Mouse (Mus musculus) spleen, adult 12 weeks (tissue): ENCODE data around the gene Gm38431.

Source experiments
- DNase-seq: peaks from one replicate; pipeline ENCODE4 v3.0.0; 2022; ENCODE audit warnings: low spot score

Gene Gm38431

DNA sequence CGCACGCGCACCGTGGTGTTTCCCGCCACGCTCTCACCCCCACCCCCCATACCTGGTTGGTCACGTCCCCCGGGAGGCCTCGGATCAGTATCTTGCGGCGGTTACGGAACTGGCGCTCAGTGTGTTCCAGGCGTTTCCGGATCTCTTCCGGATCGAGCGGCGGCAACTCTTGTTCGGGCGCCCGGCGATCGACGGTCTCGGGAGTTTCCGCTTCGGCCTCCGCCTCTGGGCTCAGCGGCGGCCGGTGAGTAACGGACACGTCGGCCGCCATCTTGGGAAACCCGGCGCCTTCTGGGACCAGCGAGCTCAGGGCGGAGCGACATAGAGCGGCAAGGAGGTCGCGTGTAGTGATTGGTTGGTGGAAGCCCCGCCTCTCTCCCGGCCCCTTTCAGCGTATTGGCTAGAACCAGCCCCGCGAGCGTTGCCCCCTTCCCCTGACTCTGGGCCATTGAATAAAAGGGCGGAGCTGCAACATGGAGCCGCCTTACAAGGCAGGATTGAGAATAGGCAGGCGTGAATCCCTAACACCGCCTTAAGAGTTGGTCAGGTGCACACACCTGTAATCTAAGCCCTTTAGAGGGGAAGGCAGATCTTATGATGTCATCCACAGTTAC lies at the start of gene Gm38431, which contains the start of gene Raver1:
Gene Gm38431 (minus strand): TSS at position 291 of the 614 bp plus-strand sequence.
Gene Raver1 (minus strand): TSS at position 302 of the 614 bp plus-strand sequence.
- peak; percentile 95 for DNase-seq

DNA sequence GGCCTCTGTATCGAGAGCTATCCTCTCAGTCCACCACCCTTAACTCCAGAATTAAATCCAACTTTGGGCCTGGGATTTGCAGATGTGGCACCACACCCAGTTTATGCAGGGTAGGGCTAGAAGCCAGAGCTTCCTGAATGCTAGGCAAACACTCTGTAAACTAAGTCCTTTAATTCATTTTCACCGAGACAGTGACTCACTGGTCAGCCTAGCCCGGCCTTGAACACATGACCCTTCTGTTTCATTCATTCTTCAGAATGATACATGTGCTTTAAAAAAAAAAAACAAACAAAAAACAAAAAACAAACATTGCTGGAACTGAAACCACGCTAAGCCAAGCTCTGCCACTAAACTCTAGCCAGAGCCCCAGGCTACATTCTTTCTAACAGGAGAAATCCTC lies 46.6 kb upstream of the Gm38431 start:
- no peak for DNase-seq

DNA sequence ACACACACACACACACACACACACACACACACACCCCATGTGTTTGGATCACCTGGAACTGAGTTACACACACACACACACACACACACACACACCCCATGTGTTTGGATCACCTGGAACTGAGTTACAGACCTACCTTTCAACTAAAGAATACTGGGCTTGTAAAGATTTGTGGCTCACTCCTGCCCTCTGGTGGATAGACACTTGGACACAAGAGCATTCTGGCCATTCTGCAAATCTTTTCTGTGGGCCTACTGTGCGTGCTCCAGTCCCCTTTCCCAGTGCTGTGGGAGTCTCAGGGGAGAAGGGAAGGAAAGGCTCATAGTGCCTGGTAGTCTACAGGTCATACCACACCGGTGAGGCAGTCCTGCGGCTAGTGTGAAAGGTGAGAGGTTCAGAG lies 45.4 kb upstream of the Gm38431 start:
- DNase-seq, result peak; percentile 62

DNA sequence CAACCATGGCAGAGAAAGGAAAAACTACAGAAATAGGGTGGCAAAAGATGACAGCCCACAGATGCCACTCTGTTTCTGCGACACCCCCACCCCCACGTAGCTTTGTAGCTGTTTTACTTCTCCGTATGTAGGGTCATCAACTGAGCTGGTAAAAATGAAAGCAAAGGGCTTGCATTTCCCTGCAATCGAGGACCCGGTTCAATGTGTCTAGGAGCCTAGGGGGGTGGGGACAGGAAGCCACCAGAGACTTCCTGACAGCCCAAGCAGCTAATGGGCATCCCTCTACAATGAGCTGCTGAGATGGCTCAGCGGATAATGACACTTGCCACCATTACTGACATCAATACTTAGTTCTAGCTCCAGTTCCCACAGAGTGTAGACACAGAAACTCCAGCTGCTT lies 44.6 kb upstream of the Gm38431 start:
- no peak for DNase-seq

DNA sequence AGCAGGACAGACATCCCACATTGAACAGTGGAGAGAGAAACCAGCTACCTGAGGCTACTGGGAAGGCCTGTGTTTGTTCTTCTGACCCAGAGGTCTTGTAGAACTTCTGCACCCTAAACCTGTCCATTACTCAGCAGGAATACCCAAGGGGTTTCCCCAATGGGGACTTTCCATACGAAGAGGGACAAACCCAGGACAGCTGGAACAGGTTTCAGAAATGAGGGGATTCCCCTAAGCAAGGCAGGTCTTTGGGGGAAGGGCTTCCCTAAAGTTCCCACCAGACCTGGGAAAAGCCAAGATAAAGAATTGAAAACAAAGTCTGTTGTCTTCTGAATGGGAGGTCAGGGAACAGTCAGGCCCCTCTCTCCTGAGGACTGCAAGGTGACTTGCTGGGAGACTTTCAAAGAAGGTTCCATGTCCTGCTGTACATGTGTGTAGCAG lies 44.2 kb upstream of the Gm38431 start:
- DNase-seq, result no peak

DNA sequence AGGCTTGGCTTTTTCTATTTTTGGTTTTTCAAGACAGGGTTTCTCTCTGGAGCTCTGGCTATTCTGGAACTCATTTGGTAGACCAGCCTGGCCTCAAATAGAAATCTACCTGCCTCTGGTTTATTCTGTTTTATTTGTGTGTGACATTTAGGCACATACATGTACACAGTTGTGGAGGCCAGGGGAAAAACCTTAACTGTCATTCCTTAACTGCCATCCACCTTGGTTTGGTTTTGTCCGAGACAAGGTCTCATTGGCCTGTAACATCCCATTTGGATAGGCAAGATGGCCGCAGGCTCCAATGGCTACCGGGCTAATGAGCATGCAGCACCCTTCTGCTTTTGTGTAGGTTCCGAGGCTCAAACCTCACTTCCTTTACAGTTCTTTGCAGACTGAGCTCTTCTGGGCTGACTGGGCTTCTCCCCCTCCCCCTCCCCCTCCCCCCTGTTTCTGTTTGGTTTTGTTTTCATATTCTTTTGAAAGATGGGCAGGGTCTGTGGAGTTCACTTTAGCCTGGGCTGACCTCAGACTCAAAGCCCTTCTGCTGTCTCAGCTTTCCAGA lies 43.6 kb upstream of the Gm38431 start:
- no peak for DNase-seq

DNA sequence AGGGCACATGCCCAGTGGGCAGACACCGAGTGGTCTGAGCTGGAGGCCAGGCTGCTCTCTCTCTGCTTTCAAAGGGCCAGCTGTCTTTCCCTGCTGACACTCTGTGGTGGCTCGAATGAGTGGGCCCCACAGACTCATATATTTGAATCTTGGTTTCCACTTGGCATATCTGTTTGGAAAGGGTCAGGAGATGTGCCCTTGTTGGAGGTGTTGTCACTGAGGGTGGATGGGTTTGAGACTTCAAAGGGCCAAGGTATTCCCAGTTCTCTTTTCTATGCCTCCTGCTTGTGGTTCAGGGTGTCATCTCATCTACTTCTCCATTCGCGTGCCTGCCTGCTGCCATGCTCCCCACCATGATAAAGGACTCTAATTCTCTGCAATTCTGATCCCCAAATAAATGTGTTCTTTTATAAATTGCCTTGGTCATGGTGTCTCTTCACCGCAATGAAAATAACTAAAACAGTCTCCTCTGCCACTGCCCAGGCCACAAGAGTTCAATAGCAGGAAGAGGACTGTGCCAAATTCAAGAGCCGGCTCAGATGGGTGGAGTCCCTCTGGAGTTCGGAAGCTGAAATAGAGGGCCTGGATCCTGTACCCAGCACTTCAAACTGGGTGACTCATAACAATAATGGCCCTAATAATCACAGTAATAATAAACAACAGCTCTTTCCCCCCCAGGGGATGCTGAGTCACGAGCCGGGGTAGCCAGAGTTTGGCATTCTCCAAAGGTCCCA lies 43.0 kb upstream of the Gm38431 start:
- no peak for DNase-seq

DNA sequence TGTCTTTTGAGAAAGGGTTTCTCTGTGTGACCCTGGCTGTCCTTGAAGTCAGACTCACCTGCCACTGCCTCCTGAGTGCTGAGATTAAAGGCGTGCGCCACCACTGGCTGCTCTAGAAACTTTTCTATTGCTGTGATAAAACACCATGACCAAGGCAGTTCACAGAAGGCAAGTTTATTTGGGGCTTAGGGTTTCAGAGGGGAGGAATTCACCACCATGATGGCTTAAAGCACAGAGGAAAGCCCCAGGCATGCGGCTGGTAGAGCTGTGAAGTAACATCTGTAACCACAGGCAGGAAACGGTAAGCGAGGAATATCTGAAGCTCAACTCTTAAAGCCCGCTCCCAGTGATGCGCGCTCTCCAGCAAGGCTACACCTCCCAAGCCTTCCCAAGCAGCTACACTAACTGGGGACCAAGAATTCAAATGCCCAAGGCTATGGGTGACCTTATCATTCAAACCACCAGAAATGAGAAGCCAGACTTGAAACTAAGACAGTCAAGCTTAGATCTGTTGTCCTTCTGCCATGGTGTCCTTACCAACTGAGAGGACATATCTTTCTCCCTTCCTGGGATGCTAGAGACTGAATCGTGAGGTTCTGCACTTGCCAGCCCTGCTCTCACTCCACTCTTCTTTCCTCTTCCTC lies 41.4 kb upstream of the Gm38431 start:
- DNase-seq, result no peak

DNA sequence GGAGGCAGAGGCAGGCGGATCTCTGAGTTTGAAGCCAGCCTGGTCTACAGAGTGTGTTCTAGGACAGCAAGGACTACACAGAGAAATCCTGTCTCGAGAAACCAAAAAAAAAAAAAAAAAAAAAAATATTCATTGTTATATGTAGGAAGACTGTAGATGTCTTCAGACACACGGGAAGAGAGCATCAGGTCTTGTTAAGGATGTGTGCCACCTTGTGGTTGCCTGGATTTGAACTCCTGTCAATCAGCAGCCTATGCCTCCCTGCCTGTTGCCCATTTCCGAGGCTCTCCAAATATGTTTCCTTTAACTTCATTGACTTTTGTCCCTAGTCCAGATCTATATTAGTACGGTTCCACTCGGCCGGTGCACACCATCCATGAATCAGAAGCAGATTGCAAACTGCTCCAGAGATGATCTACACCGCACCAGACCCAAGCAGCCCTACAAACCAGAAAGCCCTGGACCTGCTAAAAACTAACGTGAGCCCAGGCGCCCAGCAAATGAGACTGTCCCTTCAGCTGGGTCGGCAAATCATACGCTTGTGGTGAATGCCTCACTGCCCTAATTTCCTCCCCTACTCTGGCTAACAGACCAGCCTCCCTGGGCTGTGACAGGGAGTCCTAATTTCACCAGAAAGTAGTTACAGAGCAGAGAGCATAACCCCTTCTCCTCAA lies 40.4 kb upstream of the Gm38431 start:
- no peak for DNase-seq

DNA sequence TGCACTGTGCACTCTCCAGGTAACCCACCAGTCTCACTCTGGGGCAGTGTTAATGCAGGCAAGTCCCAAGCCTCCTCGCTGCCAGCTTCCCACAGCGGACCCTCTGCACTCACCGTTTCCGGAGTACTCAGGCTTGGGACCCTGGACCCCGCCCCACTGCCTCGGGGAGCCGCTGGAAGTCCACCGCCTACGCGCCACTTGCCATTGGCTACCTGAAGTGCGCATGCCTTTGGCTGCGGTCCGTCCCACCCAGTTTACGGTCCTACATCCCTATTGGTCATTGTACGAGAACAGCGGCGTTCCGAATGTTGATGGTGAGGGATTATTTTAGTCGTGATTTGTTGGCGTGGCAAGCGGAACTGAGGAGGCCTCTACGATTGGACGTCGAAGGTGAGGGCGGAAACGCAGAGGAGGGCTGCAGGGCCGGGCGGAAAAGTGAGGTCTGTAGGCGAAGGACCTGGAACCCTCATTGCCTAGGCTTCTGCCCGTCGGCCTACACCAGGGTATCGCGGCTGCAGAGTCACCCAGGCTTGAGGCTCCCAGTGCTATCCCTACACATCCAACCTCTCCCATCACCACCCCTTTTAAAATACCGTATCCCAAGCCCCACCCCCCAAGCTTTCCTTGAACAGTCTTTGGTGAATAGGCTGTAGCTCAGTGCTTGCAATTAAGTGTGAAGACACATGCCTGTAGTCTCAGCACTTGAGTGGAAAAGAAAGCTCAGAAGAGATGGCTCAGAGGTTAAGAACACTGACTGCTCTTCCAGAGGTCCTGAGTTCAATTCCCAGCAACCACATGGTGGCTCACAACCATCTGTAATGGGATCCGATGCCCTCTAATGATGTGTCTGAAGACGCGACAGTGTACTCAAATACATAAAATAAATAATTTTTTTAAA lies 39.5 kb upstream of the Gm38431 start, which contains the start of gene Tyk2:
Gene Tyk2 (minus strand): TSS at position 185 of the 898 bp plus-strand sequence.
- peak; percentile 79 for DNase-seq

DNA sequence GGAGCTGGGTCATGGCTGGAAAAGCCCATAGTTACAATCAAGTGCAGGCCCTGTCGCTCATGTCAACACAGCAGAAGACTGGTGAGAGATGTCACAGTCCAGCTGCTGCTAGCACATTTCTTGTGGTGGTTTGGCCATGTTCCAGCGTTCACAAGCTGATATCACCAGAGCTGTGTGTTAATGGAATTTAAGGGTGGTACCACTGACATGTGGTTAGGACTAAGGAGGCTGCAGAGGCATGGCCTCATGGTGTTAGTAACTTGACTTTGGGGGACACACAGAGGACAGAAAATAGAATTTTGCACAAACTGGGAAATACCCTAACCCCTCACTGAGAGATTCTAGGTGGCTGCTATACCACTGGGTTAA lies 34.4 kb upstream of the Gm38431 start:
- no peak for DNase-seq

DNA sequence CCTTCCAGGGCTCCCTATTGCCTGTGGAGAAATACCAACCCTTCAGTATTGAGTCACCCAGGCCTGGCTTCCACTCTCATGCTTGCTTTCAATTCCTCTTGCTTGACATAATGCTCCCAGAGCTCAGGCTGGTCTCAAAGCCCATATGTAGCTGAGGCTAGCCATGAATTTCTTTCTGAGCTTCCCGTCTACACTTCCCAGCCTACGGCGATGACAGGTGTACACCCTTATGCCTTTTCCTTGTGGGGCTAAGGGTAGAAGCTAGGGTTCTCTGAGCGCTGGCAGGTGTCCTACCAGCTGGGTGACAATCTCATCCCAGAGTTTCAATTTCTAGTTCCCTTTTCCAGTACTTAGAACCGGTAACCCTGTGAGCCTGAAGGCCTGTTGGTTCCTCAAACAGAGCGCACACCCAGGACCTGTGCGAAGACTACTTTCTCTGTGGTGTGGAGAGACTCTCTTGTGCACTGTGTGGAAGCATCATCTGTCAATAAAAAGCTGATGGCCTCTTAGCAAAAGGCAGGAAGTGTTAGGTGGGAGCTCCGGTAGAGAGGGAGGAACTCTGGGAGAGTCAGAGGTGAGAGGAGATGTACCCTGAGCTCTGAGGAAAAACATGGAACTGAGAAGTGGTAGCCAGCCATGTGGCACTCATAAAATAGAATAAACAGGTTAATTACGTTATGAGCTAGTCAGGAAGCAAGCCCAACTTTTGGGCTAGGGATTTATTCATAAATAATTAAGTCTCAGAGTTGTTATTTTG lies 33.9 kb upstream of the Gm38431 start:
- no peak for DNase-seq

DNA sequence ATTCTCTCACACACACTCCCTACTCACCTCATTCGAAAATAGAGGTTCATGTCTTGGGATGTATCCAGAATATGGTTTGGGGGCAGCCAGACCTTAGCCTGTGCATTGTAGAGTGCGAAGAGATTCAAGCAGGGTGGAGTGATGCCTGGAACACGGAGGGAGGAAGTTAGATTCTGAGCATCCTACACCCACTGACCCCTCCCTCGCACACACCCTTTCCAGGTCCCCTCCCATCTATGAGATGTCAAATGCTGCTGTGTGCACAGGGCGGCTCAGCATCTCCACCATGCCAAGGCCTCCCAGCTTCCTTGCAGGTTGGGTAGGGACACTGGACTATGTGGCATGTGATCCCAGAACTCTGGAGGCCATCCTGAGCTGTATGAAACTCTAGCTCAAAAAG lies 33.0 kb upstream of the Gm38431 start:
- DNase-seq, result no peak

DNA sequence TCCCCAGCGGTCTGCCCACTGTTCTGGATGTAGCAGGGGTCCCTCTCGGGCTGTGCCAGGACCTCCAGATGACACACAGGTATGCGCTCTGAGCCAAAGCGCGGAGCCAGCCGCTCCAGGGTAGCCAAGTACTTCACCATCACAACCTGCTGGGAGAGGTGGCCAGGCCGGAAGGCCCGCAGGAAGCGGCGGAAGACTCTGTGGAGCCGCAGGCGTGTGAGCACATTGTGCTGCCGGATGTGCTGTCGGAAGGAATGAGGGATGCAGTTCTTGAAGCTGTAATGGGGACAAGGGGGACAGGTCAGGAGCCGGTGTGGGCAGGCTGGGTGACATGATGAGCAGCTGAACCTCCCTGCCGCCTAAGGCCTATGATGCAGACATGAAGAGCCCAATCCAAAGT lies 29.7 kb upstream of the Gm38431 start:
- no peak for DNase-seq

DNA sequence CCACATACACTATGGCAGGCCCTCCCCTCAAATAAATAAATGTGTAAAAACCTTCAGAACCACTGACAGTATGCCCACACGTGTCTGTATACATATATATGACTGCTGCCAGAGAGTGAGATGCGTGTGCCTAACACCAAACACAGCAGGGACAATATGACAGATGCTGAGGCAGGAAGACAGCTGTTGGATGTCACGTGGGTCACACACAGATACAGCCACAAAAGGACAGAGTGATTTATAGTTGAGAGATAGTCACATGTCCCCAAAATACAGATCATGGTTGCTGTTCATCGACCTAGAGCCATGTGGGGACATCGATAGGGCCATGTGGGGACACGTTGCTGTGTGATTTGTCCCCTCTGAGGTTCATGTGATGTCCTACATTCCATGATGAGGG lies 25.3 kb upstream of the Gm38431 start:
- no peak for DNase-seq

DNA sequence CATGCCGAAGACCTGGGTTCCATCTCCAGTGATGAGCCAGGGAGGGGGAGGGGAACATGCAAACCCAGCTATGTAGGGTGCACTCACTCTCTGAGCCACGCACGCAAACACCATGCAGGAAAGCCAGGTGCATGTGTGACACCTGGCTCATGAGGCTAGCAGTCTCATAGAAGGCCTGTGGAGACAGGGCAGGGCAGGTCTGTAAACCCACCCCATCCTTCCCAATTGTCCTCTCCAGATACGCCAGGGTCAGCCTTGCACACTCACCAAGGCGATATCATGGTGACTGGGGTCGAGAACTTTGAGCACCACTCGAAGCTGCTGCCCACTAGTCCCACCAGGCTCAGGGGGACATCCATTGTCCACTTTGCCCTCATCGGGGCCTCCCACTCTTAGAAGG lies 23.3 kb upstream of the Gm38431 start:
- DNase-seq, result no peak

DNA sequence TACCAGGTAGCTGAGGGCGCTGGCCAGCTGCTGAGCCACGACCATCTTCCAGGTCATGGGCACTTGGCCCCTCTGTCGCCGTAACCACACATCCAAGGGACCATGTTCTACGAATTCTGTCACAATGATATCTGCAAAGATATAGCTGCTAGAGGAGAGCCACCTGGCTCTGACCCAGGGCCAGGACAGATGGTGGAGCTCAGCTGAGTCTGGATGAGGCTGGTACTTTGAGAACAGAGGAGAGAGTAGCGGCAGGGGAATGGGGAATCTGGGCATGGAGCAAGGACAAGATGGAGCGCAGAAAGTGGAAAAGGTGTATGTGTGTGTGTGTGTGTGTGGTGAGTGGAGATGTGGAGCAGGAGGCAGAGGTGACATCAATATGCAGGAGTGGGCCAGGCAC lies 22.4 kb upstream of the Gm38431 start:
- no peak for DNase-seq

DNA sequence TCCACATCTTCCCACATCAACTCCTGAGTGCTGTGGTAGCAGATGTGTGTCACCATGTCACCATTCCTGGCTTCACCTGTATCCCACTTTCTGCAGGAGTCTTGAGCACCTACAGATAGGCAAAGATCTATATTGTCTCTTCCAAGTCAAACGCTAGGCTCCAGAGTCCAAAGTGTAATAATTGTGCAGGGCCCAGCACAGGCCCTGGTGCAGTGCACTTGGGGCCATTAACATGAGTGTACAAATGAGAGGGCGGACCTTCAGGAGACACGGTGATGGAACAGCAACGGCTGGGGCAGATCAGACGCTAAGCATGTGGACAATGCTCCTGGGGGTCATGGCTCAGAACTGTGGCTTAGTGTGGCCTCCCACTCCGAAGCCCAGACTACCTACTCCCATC lies 22.0 kb upstream of the Gm38431 start:
- DNase-seq, result no peak

DNA sequence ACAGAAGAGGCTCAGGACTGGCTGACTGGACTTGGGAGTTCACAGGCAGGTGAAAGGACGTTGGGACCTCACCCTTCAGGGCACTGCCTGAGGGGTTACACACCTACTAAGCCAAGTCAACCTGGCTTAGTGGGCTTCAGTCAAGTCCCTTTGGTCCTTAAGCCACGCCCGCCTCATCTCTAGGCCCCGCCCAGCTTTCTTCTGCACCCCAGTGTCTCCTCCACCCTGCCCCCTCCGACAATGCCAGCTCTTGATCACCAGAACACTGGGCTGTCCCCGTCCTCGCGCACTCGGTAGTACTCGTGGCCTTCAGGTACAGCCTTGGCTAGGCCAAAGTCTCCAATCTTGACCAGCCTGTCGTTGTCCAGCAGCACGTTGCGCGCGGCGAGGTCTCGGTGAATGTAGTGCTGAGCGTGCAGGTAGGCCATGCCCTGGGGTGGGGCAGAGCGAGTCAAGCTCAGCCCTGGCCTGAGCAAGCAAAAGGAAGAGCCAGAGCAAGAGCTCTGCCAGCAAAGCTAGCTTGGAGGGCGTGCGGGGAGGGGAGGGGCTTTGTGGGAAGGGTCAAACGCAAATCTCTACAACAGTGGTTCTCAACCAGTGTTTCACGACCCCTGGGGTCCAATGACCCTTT lies 15.9 kb upstream of the Gm38431 start:
- no peak for DNase-seq
